Mouse (Mus musculus): ENCODE data around the gene Fam187b. TPM values are rescaled to one million over a fixed set of nuclear protein-coding genes. Genes with fewer than 3 reads are reported as not detected.
"Not testable (repeated sequence)": the region's sequence is repeated elsewhere in the genome, so short reads cannot be mapped to it uniquely, and the experiment has no call there.

Fam187b gene
- polyA plus RNA-seq, 1 experiment from 2014 or later = 6.5 TPM

- no peaks in the 10 kb centered on the region for H3K9me3 ChIP-seq (ENCODE audit: control insufficient read depth, low read length)
- 96% methylated on average over 7 of the region's 7 CpGs for WGBS
- peaks cover 11% of the 10 kb centered on the region for H3K36me3 ChIP-seq (ENCODE audit: control insufficient read depth, insufficient read depth, low read length)
- H3K4me3 ChIP-seq (ENCODE audit: low read length) = no peak overlapping the region
- H3K27me3 ChIP-seq (ENCODE audit: control insufficient read depth, insufficient read depth, low read depth, low read length) = no peaks in the 10 kb centered on the region
- H3K4me2 ChIP-seq (ENCODE audit: low read depth, low read length) = no peak overlapping the region
- no peak for ATAC-seq (ENCODE audit: low read depth)
- H3K9ac ChIP-seq (ENCODE audit: low read length) = no peak overlapping the region
- no peaks in the 10 kb centered on the region for H3K4me1 ChIP-seq (replicated peaks; ENCODE audit: control insufficient read depth, insufficient read depth, low read length)
- H3K27ac ChIP-seq (ENCODE audit: low read length) = no peak overlapping the region
These were observed 27.7 kb upstream of the Fam187b start for GRCm38 (mm10) chr7:30945876-30946275.

GRCm38 (mm10) chr7:30949902-30950301, 23.7 kb upstream of the Fam187b start:
- H3K9ac ChIP-seq (ENCODE audit: low read length); H3K4me2 ChIP-seq (ENCODE audit: low read depth, low read length); H3K4me1 ChIP-seq (replicated peaks; ENCODE audit: control insufficient read depth, insufficient read depth, low read length); ATAC-seq (ENCODE audit: low read depth); H3K27me3 ChIP-seq (ENCODE audit: control insufficient read depth, insufficient read depth, low read depth, low read length); H3K27ac ChIP-seq (ENCODE audit: low read length); H3K4me3 ChIP-seq (ENCODE audit: low read length); H3K9me3 ChIP-seq (ENCODE audit: control insufficient read depth, low read length): not testable (repeated sequence)
- 73% methylated on average over 3 of the region's 3 CpGs for WGBS
- peaks cover 43% of the 10 kb centered on the region for H3K36me3 ChIP-seq (ENCODE audit: control insufficient read depth, insufficient read depth, low read length)

DNA sequence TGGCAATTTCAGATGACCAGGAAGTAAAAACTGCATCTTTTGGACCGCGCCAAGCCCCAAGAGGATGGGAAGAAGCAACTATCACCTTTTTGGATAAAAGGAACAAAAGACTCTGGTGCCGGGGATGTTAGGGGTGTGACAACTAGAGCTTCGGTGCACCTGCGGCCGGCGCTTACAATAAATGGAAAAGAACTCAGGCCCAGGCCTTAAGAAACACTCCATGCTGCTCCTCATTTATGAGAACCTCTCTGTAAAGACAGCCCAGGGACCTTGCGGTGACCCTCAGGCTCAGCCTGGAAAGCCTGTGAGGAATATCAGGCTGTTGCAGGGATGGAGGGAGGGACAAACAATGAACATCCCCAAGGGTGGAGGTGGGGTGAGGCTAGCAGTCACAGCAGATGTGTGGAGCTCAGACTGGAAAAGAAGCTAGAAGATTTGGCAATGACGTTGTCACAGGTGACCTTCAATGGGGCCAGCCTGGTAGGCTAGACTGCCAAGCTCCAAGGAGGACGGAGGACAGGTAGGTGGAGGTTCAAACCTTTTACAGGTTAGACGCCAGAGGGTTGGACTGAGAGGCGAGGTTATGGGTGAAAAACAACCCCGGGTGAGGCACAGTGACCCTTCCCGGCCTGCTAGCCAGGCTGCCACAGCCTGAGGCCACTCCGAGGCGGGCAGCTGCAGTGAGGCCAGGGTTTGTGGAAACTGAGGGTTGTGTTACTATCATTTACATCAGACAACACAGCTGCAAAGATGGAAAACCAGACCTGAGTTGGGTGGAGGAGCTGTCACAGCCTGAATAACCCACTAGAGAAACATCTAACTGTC, 20.9 kb upstream of the Fam187b start:
- Histone ChIP-seq H3K4me3 (ENCODE audit: low read length) (no peak overlapping the region), H3K27me3 (ENCODE audit: control insufficient read depth, insufficient read depth, low read depth, low read length) (no peaks in the 10 kb centered on the region), H3K4me1 (replicated peaks; ENCODE audit: control insufficient read depth, insufficient read depth, low read length) (peaks cover 7% of the 10 kb centered on the region), H3K9me3 (ENCODE audit: control insufficient read depth, low read length) (no peaks in the 10 kb centered on the region), H3K27ac (ENCODE audit: low read length) (no peak overlapping the region), H3K9ac (ENCODE audit: low read length) (no peak overlapping the region), H3K4me2 (ENCODE audit: low read depth, low read length) (no peak overlapping the region), H3K36me3 (ENCODE audit: control insufficient read depth, insufficient read depth, low read length) (peaks cover 43% of the 10 kb centered on the region)
- 93% methylated on average over 16 of the region's 16 CpGs for WGBS
- no peak for ATAC-seq (ENCODE audit: low read depth)

GRCm38 (mm10) chr7:30953459-30953858, 20.1 kb upstream of the Fam187b start:
- H3K27me3 ChIP-seq (ENCODE audit: control insufficient read depth, insufficient read depth, low read depth, low read length) = no peaks in the 10 kb centered on the region
- no peak overlapping the region for H3K4me2 ChIP-seq (ENCODE audit: low read depth, low read length)
- H3K4me3 ChIP-seq (ENCODE audit: low read length) = no peak overlapping the region
- H3K27ac ChIP-seq (ENCODE audit: low read length) = no peak overlapping the region
- no peak for ATAC-seq (ENCODE audit: low read depth)
- H3K4me1 ChIP-seq (replicated peaks; ENCODE audit: control insufficient read depth, insufficient read depth, low read length) = peaks cover 10% of the 10 kb centered on the region
- 81% methylated on average over 6 of the region's 6 CpGs for WGBS
- H3K36me3 ChIP-seq (ENCODE audit: control insufficient read depth, insufficient read depth, low read length) = peaks cover 43% of the 10 kb centered on the region
- no peaks in the 10 kb centered on the region for H3K9me3 ChIP-seq (ENCODE audit: control insufficient read depth, low read length)
- H3K9ac ChIP-seq (ENCODE audit: low read length) = no peak overlapping the region

DNA sequence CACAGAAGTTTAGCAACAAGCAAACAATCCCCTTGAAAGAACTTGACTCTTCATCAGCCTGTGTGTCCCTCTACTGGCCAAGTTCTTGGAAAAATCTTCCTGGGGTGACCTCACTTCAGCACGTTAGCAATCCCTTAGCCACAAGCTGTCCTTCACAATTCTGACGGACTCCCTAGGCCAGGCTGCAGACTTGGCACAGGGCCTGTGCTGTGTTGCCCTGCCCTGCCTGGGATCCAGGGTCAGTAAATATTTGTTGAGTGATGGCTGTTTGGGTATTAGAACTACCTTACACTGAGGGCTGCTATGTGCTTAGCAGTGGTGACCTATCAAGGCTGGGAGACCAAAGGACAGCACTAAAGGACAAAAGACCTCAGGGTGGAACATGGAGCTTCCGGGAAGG, 19.6 kb upstream of the Fam187b start:
- Histone ChIP-seq H3K4me3 (ENCODE audit: low read length) (no peak overlapping the region), H3K27me3 (ENCODE audit: control insufficient read depth, insufficient read depth, low read depth, low read length) (no peaks in the 10 kb centered on the region), H3K9ac (ENCODE audit: low read length) (no peak overlapping the region), H3K4me2 (ENCODE audit: low read depth, low read length) (no peak overlapping the region), H3K4me1 (replicated peaks; ENCODE audit: control insufficient read depth, insufficient read depth, low read length) (peaks cover 10% of the 10 kb centered on the region), H3K9me3 (ENCODE audit: control insufficient read depth, low read length) (no peaks in the 10 kb centered on the region), H3K27ac (ENCODE audit: low read length) (no peak overlapping the region), H3K36me3 (ENCODE audit: control insufficient read depth, insufficient read depth, low read length) (peaks cover 43% of the 10 kb centered on the region)
- ATAC-seq (ENCODE audit: low read depth) = no peak
- 75% methylated on average over 3 of the region's 3 CpGs for whole genome bisulfite sequencing

- WGBS = 81% methylated on average over 12 of the region's 12 CpGs
- no peak for ATAC-seq (ENCODE audit: low read depth)
- H3K9me3 ChIP-seq (ENCODE audit: control insufficient read depth, low read length) = no peaks in the 10 kb centered on the region
- H3K27me3 ChIP-seq (ENCODE audit: control insufficient read depth, insufficient read depth, low read depth, low read length) = no peaks in the 10 kb centered on the region
- H3K9ac ChIP-seq (ENCODE audit: low read length) = no peak overlapping the region
- H3K4me3 ChIP-seq (ENCODE audit: low read length) = peak overlapping the region; percentile 81
- H3K27ac ChIP-seq (ENCODE audit: low read length) = no peak overlapping the region
- peak overlapping the region; percentile 88 for H3K4me2 ChIP-seq (ENCODE audit: low read depth, low read length)
- H3K4me1 ChIP-seq (replicated peaks; ENCODE audit: control insufficient read depth, insufficient read depth, low read length) = peaks cover 10% of the 10 kb centered on the region
- H3K36me3 ChIP-seq (ENCODE audit: control insufficient read depth, insufficient read depth, low read length) = peaks cover 38% of the 10 kb centered on the region
These were observed 18.5 kb upstream of the Fam187b start for GRCm38 (mm10) chr7:30954971-30955520.

DNA sequence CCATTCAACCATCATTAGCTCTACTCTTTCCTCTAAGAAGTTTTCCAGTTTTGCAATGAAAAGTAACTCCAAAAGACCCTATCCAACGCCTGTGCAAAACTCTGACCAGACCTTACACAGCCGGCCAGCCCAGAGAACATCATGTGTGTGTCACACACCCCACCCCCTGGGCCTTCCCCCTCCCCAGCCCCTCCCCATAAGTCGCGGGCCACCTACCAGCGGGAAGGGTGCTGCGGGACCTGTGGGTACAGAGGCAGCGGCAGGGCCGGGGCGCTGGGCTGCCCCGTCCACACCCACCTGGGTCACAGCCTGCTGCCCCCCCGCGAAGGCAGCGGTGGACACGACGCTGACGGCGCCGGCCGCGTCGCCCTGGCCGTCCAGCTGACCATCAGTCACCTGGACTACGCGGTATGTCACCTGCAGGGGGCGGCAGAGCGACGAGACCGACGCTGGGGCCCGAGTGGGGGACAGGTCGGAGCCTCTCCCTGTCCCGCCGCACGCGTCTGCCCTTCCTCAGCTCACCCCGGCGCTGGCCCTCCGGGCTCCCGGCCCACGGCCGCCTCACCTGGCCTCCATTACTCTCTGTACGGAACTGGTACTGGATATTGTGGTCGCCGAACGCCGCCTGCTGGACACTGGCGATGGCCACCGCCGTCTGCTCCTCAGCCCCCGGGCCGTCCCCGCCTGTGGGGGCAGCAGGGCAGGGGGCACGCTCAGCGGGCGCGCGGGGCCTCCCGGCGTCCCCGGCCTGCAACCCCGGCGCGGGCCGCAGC, 17.8 kb upstream of the Fam187b start:
- Histone ChIP-seq H3K27ac (ENCODE audit: low read length) (peak overlapping the region; percentile 98), H3K9me3 (ENCODE audit: control insufficient read depth, low read length) (no peaks in the 10 kb centered on the region), H3K4me2 (ENCODE audit: low read depth, low read length) (peak overlapping the region; percentile 88), H3K27me3 (ENCODE audit: control insufficient read depth, insufficient read depth, low read depth, low read length) (no peaks in the 10 kb centered on the region), H3K4me3 (ENCODE audit: low read length) (peak overlapping the region; percentile 81), H3K9ac (ENCODE audit: low read length) (peak overlapping the region; percentile 98), H3K36me3 (ENCODE audit: control insufficient read depth, insufficient read depth, low read length) (peaks cover 33% of the 10 kb centered on the region), H3K4me1 (replicated peaks; ENCODE audit: control insufficient read depth, insufficient read depth, low read length) (peaks cover 10% of the 10 kb centered on the region)
- ATAC-seq (ENCODE audit: low read depth) = peak; percentile 79
- WGBS = under 1% methylated on average over 35 of the region's 64 CpGs

- peaks cover 30% of the 10 kb centered on the region for H3K36me3 ChIP-seq (ENCODE audit: control insufficient read depth, insufficient read depth, low read length)
- WGBS = 0% methylated on average over 4 of the region's 49 CpGs
These were observed 17.2 kb upstream of the Fam187b start for GRCm38 (mm10) chr7:30956357-30956751.

GRCm38 (mm10) chr7:30956756-30957366, 16.7 kb upstream of the Fam187b start, which contains the start of gene Usf2:
Usf2 (minus strand) TSS chr7:30956803.
- ATAC-seq (ENCODE audit: low read depth) = peak; percentile 64
- Histone ChIP-seq H3K4me2 (ENCODE audit: low read depth, low read length) (peak within 1 kb of the TSS; percentile 88), H3K27ac (ENCODE audit: low read length) (peak within 1 kb of the TSS; percentile 98), H3K4me3 (ENCODE audit: low read length) (peak within 1 kb of the TSS; percentile 81), H3K9ac (ENCODE audit: low read length) (peak within 1 kb of the TSS; percentile 98), H3K4me1 (replicated peaks; ENCODE audit: control insufficient read depth, insufficient read depth, low read length) (peaks cover 10% of the 10 kb centered on the region), H3K36me3 (ENCODE audit: control insufficient read depth, insufficient read depth, low read length) (peaks cover 28% of the 10 kb centered on the region), H3K9me3 (ENCODE audit: control insufficient read depth, low read length) (no peaks in the 10 kb centered on the region), H3K27me3 (ENCODE audit: control insufficient read depth, insufficient read depth, low read depth, low read length) (no peaks in the 10 kb centered on the region)
- 3% methylated on average over 12 of the region's 82 CpGs for WGBS

More at GRCm38 (mm10) chr7:30956357-30956751, 17.2 kb upstream of the Fam187b start:
- H3K27me3 ChIP-seq (ENCODE audit: control insufficient read depth, insufficient read depth, low read depth, low read length) = no peaks in the 10 kb centered on the region
- peak overlapping the region; percentile 88 for H3K4me2 ChIP-seq (ENCODE audit: low read depth, low read length)
- H3K27ac ChIP-seq (ENCODE audit: low read length) = peak overlapping the region; percentile 98
- peaks cover 10% of the 10 kb centered on the region for H3K4me1 ChIP-seq (replicated peaks; ENCODE audit: control insufficient read depth, insufficient read depth, low read length)
- peak overlapping the region; percentile 98 for H3K9ac ChIP-seq (ENCODE audit: low read length)
- peak; percentile 41 for ATAC-seq (ENCODE audit: low read depth)
- peak overlapping the region; percentile 81 for H3K4me3 ChIP-seq (ENCODE audit: low read length)
- H3K9me3 ChIP-seq (ENCODE audit: control insufficient read depth, low read length) = no peaks in the 10 kb centered on the region

All from lung, embryonic 16.5 days (tissue).